Mouse (Mus musculus): ENCODE results near the gene Nr1d1. TPM values are rescaled to one million over a fixed set of nuclear protein-coding genes. Genes with fewer than 3 reads are reported as not detected.
A peak's percentile ranks its signal among the peaks of the same experiment; 100 is the strongest.

Gene Nr1d1
- polyA plus RNA-seq, 1 experiment = not detected

DNA sequence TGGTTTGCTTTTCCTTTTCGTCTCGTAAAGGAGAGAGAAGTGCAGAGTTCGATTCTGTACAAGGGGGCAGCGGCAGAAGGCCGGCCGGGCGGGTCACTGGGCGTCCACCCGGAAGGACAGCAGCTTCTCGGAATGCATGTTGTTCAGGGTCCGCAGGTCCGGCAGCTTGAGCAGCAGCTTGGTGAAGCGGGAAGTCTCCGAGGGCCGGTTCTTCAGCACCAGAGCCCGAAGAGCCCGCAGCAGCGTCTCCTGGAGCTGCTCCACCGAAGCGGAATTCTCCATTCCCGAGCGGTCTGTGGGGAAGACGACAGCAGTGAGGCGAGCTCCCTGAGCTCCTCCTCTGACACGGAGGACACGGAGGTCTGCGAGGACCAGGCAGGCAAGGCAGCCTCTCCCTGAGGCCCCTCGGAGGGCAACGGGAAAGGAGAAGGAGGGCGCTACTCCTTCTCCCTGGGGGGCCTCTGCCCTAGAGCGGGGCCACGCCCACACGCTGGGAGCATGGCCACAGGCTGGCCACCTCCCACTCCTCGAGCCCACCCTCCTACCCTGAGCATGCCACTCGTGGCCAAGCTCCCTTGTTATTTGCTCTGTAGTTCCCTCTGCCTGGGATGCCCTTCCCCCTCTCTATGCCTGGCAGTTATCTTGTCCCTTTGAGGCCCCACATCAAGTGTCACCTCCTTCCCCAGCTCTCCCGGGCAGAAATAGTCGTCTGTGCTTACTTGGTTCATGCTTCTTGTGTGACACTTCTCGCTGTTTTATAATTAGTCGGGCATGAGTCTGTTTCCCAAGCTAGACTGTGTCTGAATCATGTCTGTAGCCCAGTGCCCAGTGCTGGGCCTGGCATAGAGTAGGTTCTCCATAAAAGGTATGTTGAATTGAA lies 6.8 kb downstream of the Nr1d1 start:
- H3K4me1 ChIP-seq (ENCODE audit: control insufficient read depth, insufficient read depth, low read length) = peaks cover 71% of the 10 kb centered on the region

DNA sequence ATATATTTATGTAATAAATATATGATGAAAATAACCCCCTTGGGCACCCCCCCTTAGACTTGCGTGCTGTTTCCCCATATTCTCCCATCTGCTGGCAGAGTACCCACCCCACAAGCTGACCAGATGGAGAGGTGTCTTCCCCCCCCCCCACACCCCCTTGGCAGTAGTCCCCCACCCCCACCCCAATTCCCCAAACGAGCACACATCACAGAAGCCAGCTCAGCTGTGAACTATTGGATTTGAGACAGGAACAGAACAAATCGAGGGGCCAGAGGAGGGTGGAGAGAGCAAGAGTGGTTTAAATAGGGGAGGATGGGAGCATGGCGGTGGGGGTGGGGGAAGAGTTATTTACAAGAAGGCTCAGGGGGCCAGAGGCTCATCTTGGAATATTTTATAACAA lies 7.4 kb downstream of the Nr1d1 start:
- TF ChIP-seq CTCF (IDR thresholded peaks at IDR 0.05; ENCODE audit: insufficient read depth, low read depth, low read length) (no peak), POLR2A (IDR thresholded peaks at IDR 0.05; ENCODE audit: insufficient read depth, low read depth, low read length) (no peak)
- WGBS = 8% methylated on average over 4 of the region's 4 CpGs
- Histone ChIP-seq H3K4me3 (ENCODE audit: insufficient read depth, low read depth, low read length) (no peak overlapping the region), H3K27ac (ENCODE audit: insufficient read depth, low read depth, low read length) (peak overlapping the region; percentile 76; the same call in 1 of the 2 replicates), H3K4me1 (ENCODE audit: control insufficient read depth, insufficient read depth, low read length) (peaks cover 73% of the 10 kb centered on the region)

More for the DNA sequence above, 6.8 kb downstream of the Nr1d1 start:
- 20% methylated on average over 39 of the region's 39 CpGs for WGBS
- TF ChIP-seq CTCF (IDR thresholded peaks at IDR 0.05; ENCODE audit: insufficient read depth, low read depth, low read length) (no peak), POLR2A (IDR thresholded peaks at IDR 0.05; ENCODE audit: insufficient read depth, low read depth, low read length) (no peak)
- H3K27ac ChIP-seq (ENCODE audit: insufficient read depth, low read depth, low read length) = peak overlapping the region; percentile 76
- H3K4me3 ChIP-seq (ENCODE audit: insufficient read depth, low read depth, low read length) = peak overlapping the region; percentile 3; the same call in 1 of the 2 replicates

DNA sequence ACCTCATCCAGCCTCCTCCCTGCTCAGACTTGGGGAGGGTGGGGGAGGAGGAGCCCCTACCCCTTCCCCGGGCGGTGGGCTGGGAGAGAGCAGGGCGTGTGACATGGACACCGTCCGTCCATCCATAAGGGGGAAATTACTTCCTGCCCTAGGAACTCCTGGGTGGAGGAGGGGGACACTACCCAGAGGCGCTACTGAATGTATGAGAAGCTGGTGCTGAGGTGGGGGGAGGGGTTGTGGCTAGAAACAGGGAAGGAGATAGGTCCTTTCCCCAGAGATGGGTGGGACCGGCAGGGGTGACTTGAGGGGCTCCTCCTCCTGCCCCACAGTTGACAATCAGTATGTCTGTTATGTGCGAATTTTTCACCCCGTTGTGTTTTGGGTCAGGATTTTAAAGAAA lies 7.9 kb downstream of the Nr1d1 start:
- H3K4me3 ChIP-seq (ENCODE audit: insufficient read depth, low read depth, low read length) = no peak overlapping the region
- no peak overlapping the region for H3K27ac ChIP-seq (ENCODE audit: insufficient read depth, low read depth, low read length)
- 31% methylated on average over 9 of the region's 9 CpGs for WGBS
- TF ChIP-seq CTCF (IDR thresholded peaks at IDR 0.05; ENCODE audit: insufficient read depth, low read depth, low read length) (no peak), POLR2A (IDR thresholded peaks at IDR 0.05; ENCODE audit: insufficient read depth, low read depth, low read length) (peak; percentile 20; the same call in 1 of the 2 replicates)
- H3K4me1 ChIP-seq (ENCODE audit: control insufficient read depth, insufficient read depth, low read length) = peaks cover 75% of the 10 kb centered on the region

DNA sequence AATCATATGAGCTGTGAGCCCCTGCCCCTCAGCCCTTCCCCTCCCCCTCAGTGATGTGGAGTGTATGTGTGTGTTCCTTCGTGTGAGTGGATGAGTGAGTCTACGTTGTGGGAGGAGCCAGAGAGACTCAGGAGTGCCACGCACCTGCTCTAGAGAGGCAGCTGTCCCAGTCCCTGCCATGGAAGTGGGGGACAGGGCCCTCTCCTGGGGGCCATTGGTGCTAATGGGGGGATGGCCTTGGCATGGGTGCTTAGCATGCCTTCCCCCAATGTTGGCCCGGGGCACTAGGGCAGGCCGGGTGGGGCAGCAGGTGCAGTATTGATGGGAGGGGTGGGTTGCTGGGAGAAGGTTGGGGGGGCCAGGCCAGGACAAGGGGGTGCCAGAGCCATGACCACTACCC lies 8.3 kb downstream of the Nr1d1 start:
- WGBS = 28% methylated on average over 5 of the region's 5 CpGs
- Histone ChIP-seq H3K27ac (ENCODE audit: insufficient read depth, low read depth, low read length) (no peak overlapping the region), H3K4me3 (ENCODE audit: insufficient read depth, low read depth, low read length) (no peak overlapping the region), H3K4me1 (ENCODE audit: control insufficient read depth, insufficient read depth, low read length) (peaks cover 73% of the 10 kb centered on the region)
- TF ChIP-seq CTCF (IDR thresholded peaks at IDR 0.05; ENCODE audit: insufficient read depth, low read depth, low read length) (no peak), POLR2A (IDR thresholded peaks at IDR 0.05; ENCODE audit: insufficient read depth, low read depth, low read length) (no peak)

DNA sequence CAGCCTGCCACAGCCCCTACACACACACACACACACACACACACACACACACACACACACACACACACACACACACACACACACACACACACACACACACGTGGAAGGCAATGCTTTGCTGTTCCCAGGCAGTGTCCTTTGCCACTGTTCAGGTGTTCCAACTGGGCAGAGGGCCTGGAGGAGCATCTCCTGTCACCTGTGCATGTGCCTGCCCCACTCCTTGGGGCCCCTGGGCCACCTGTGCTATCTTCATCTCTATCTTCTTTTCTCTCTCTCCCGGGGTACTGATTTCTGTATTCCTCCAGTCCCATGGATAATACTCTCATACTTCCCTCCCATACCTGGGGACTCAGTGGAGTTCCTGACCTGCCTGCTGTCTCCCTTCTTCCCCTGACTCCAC lies 8.8 kb downstream of the Nr1d1 start:
- peaks cover 71% of the 10 kb centered on the region for H3K4me1 ChIP-seq (ENCODE audit: control insufficient read depth, insufficient read depth, low read length)
- no peak for TF ChIP-seq CTCF (IDR thresholded peaks at IDR 0.05; ENCODE audit: insufficient read depth, low read depth, low read length)
- no peak for TF ChIP-seq POLR2A (IDR thresholded peaks at IDR 0.05; ENCODE audit: insufficient read depth, low read depth, low read length)
- 40% methylated on average over 2 of the region's 2 CpGs for WGBS
- H3K4me3 ChIP-seq (ENCODE audit: insufficient read depth, low read depth, low read length) = no peak overlapping the region
- peak overlapping the region; percentile 5; the same call in 1 of the 2 replicates for H3K27ac ChIP-seq (ENCODE audit: insufficient read depth, low read depth, low read length)

DNA sequence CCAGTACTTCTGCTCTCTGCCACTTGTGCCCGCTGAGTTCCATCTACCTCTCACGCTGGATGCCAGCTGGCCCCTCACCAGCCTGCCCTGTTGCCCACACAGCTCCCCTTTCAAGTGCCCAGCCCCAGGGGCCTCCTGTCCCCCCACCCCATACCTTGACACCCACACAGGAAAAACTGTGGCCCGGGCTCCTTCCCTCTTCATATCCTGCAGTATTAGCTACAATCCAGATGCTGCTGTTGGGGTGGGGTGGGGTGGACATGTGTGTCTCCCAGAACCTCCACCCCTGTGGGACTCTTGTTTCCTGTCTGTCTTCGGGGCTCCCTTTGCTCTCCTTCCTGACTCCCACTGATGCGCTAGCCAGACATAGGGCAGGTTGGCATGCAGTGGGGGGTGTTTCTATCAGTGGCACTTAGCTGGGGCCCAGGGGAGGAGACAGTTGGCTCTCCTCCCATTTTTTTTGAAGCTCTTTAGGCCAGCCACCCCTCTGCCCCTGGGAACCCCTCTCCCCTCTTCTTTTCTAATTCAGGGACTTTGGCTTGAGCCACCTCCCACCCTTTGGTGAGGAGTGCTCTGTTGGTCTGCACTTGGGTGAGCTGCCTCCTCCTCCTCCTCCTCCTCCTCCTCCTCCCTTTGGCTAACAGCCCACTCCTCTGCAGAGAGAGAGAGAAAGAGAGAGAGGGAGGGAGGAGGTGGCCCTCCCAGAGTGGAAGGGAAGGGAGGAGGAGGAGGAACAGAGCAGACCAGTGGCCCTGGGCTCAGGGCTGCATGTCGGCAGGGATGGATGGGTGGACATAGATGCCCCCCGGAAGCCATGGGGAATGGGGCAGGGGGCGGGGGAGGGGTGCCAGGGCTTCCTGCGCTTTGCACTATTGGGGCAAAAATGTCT lies 9.5 kb downstream of the Nr1d1 start:
- Histone ChIP-seq H3K27ac (ENCODE audit: insufficient read depth, low read depth, low read length) (no peak overlapping the region), H3K4me1 (ENCODE audit: control insufficient read depth, insufficient read depth, low read length) (peaks cover 65% of the 10 kb centered on the region), H3K4me3 (ENCODE audit: insufficient read depth, low read depth, low read length) (no peak overlapping the region)
- 21% methylated on average over 9 of the region's 9 CpGs for WGBS
- no peak for TF ChIP-seq POLR2A (IDR thresholded peaks at IDR 0.05; ENCODE audit: insufficient read depth, low read depth, low read length)
- no peak for TF ChIP-seq CTCF (IDR thresholded peaks at IDR 0.05; ENCODE audit: insufficient read depth, low read depth, low read length)

DNA sequence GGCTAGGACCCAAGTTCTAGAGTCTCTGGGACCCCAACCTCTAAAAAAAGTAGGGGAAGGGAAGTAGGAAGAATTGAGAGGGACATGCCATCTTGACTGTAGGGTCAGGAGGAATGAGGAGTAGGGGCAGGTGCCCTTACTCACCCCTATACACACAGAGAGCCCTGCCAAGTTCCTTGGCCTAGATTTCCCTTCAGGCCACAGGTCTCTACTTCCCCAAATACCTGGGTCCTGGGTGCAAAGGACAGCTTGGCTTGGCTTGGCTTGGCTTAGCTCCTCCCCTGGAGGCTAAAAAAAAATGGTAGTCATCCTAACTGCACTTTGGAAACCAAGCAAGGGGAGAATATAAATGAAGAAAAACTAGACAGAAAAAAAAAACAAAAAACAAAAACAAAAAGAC lies 10.4 kb downstream of the Nr1d1 start:
- TF ChIP-seq POLR2A (IDR thresholded peaks at IDR 0.05; ENCODE audit: insufficient read depth, low read depth, low read length) = no peak
- no peak for TF ChIP-seq CTCF (IDR thresholded peaks at IDR 0.05; ENCODE audit: insufficient read depth, low read depth, low read length)
- no peak overlapping the region for H3K4me3 ChIP-seq (ENCODE audit: insufficient read depth, low read depth, low read length)
- H3K4me1 ChIP-seq (ENCODE audit: control insufficient read depth, insufficient read depth, low read length) = peaks cover 56% of the 10 kb centered on the region
- H3K27ac ChIP-seq (ENCODE audit: insufficient read depth, low read depth, low read length) = no peak overlapping the region

DNA sequence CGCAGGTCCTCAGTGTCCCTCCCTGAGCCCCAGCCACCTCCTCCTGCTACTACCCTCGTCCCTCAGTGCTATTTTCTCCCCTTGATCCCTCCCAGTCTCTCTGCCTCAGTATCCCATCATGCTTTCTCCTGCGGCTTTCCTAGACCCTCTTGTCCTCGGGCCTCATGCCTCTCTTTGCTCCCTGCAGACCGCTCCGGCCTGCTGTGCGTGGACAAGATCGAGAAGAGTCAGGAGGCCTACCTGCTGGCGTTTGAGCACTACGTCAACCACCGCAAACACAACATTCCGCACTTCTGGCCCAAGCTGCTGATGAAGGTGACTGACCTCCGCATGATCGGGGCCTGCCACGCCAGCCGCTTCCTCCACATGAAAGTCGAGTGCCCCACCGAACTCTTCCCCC lies 11.0 kb downstream of the Nr1d1 start:
- no peak overlapping the region for H3K4me3 ChIP-seq (ENCODE audit: insufficient read depth, low read depth, low read length)
- TF ChIP-seq POLR2A (IDR thresholded peaks at IDR 0.05; ENCODE audit: insufficient read depth, low read depth, low read length) (no peak), CTCF (IDR thresholded peaks at IDR 0.05; ENCODE audit: insufficient read depth, low read depth, low read length) (no peak)
- no peak overlapping the region for H3K27ac ChIP-seq (ENCODE audit: insufficient read depth, low read depth, low read length)
- peaks cover 50% of the 10 kb centered on the region for H3K4me1 ChIP-seq (ENCODE audit: control insufficient read depth, insufficient read depth, low read length)
- WGBS = 85% methylated on average over 18 of the region's 18 CpGs

DNA sequence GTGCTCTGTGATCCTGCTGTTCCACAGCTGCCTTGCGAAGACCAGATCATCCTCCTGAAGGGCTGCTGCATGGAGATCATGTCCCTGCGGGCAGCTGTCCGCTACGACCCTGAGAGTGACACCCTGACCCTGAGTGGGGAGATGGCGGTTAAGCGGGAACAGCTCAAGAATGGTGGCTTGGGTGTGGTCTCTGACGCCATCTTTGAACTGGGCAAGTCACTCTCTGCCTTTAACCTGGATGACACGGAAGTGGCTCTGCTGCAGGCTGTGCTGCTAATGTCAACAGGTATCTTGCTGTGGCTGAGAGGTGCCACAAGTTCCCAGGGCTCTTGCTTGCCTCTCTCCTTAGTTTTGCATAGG lies 11.7 kb downstream of the Nr1d1 start:
- Histone ChIP-seq H3K4me1 (ENCODE audit: control insufficient read depth, insufficient read depth, low read length) (peaks cover 44% of the 10 kb centered on the region), H3K27ac (ENCODE audit: insufficient read depth, low read depth, low read length) (no peak overlapping the region), H3K4me3 (ENCODE audit: insufficient read depth, low read depth, low read length) (no peak overlapping the region)
- WGBS = 82% methylated on average over 8 of the region's 8 CpGs
- TF ChIP-seq POLR2A (IDR thresholded peaks at IDR 0.05; ENCODE audit: insufficient read depth, low read depth, low read length) (no peak), CTCF (IDR thresholded peaks at IDR 0.05; ENCODE audit: insufficient read depth, low read depth, low read length) (no peak)
